Mouse (Mus musculus) cortical plate, adult 2 months (tissue): ENCODE data around the gene Susd4.

Source experiments
- CTCF ChIP-seq: fragments of 200-500 bp; IDR thresholded peaks from 2 replicates; pipeline ENCODE4 v1.5.1; 2011; ENCODE audit warnings: mild to moderate bottlenecking, control low read depth, low read length; ENCODE audit not compliant: insufficient read depth; ENCODE audit errors: extremely low read depth
- POLR2A ChIP-seq: fragments of 200-500 bp; IDR thresholded peaks from 2 replicates; pipeline ENCODE4 v1.6.1; 2011; ENCODE audit warnings: mild to moderate bottlenecking, low read length, control low read depth; ENCODE audit not compliant: insufficient read depth; ENCODE audit errors: extremely low read depth

- no peak for TF ChIP-seq CTCF
- no peak for TF ChIP-seq POLR2A
Measured at GRCm38 (mm10) chr1:182902906-182903305, 139.2 kb downstream of the Susd4 start.
